Mouse (Mus musculus) intestine, embryonic 16.5 days (tissue): ENCODE data around the gene Cdh13. TPM values are rescaled to one million over a fixed set of nuclear protein-coding genes. Genes with fewer than 3 reads are reported as not detected.
A peak's percentile ranks its signal among the peaks of the same experiment; 100 is the strongest.

Source experiments
- ATAC-seq: fragments of 200-750 bp; cut with Nextera tagmentation; 2 replicates; pipeline ENCODE4 v1.8.0; 2017; ENCODE audit warnings: moderate TSS enrichment, moderate library complexity
- H3K27ac ChIP-seq: fragments of 300-500 bp; sonication (generic); 2 replicates; pipeline ENCODE4 v1.5.1; 2014; ENCODE audit warnings: mild to moderate bottlenecking, low read length
- H3K27me3 ChIP-seq: fragments of 300-500 bp; sonication (generic); replicated peaks from 2 replicates; pipeline ENCODE4 v1.6.1; 2014; ENCODE audit warnings: low read length, control low read depth, mixed read lengths; ENCODE audit not compliant: control insufficient read depth, insufficient read depth
- H3K36me3 ChIP-seq: fragments of 300-500 bp; sonication (generic); 2 replicates; pipeline ENCODE4 v1.6.1; 2014; ENCODE audit warnings: low read length, control low read depth; ENCODE audit not compliant: control insufficient read depth, insufficient read depth
- H3K4me1 ChIP-seq: fragments of 300-500 bp; sonication (generic); 2 replicates; pipeline ENCODE4 v1.6.1; 2014; ENCODE audit warnings: low read length, control low read depth, mixed read lengths; ENCODE audit not compliant: control insufficient read depth, insufficient read depth
- H3K4me2 ChIP-seq: fragments of 300-500 bp; sonication (generic); 2 replicates; pipeline ENCODE4 v1.6.1; 2014; ENCODE audit warnings: low read depth, low read length, control low read depth
- H3K4me3 ChIP-seq: fragments of 300-500 bp; sonication (generic); 2 replicates; pipeline ENCODE4 v1.5.1; 2014; ENCODE audit warnings: mild to moderate bottlenecking, low read length
- H3K9ac ChIP-seq: fragments of 300-500 bp; sonication (generic); 2 replicates; pipeline ENCODE4 v1.6.1; 2014; ENCODE audit warnings: low read depth, low read length
- H3K9me3 ChIP-seq: fragments of 300-500 bp; sonication (generic); 2 replicates; pipeline ENCODE4 v1.6.1; 2016; ENCODE audit warnings: low read length, control low read depth; ENCODE audit not compliant: control insufficient read depth
- WGBS: fragments of 180-500 bp; shearing (Covaris S2); extraction: QIAGEN DNeasy Blood & Tissue Kit; methylation state at CpG from one replicate; pipeline ENCODE4 v1.1.7; 2014; 5-methylcytosine and 5-hydroxymethylcytosine counted together
- polyA plus RNA-seq: library from polyadenylated mRNA; unstranded; fragments of >200 nt; fragmentation: Nextera tagmentation; extraction: Ambion mirVana; gene quantifications from 2 replicates; pipeline ENCODE4 v1.2.1, GENCODE M21; 2015

The Cdh13 gene
- polyA plus RNA-seq, 1 experiment from 2014 or later, result 6.5 TPM

DNA sequence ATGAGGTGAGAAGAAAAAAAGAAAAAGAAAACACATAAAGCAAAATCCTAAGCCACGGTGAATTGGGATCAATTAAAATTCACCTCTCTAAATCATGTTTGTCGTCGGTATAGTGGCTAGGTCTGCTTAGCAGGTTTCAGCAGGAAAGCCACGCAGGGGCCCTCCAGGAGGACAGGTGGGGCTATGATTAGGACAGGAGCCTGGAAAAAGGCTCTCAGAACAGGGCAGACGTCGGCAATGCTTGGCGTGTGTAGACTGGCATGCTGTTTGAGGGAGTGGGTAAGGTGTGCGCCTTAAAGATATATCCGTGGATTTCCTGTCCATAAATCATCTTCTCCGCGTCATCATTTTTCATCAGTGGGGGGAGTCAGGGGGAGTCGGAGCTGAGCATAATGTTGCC lies 32.9 kb downstream of the Cdh13 start:
- 59% methylated on average over 12 of the region's 12 CpGs for WGBS
- no peak overlapping the region for H3K27ac ChIP-seq
- H3K36me3 ChIP-seq, result no peaks in the 10 kb centered on the region
- H3K9ac ChIP-seq, result no peak overlapping the region
- H3K4me2 ChIP-seq, result no peak overlapping the region
- no peaks in the 10 kb centered on the region for H3K4me1 ChIP-seq
- ATAC-seq, result no peak
- H3K4me3 ChIP-seq, result no peak overlapping the region
- no peaks in the 10 kb centered on the region for H3K9me3 ChIP-seq
- no peaks in the 10 kb centered on the region for H3K27me3 ChIP-seq

DNA sequence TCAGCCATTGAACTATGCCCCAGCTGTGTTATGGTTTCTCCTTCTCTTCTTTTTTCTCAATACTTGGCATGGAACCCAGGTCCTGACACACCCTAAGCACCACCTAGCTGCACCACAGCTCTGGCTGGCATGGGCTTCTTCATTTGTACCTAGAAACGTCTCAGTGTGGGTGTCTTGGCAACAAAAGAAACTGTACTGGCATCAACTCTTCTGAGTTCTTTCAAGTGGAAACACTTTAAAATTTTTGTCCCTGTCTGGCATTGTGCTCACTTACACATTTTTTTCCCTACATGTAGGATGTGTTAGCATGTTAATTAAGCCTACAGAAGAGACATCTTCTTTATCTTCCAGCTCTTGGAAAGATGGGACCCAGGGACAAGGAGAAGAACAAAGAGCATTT lies 37.0 kb downstream of the Cdh13 start:
- Histone ChIP-seq H3K9me3 (peaks cover 3% of the 10 kb centered on the region; the same call in 1 of the 2 replicates), H3K4me2 (no peak overlapping the region), H3K27me3 (no peaks in the 10 kb centered on the region), H3K9ac (no peak overlapping the region), H3K27ac (no peak overlapping the region), H3K4me1 (no peaks in the 10 kb centered on the region), H3K36me3 (no peaks in the 10 kb centered on the region), H3K4me3 (no peak overlapping the region)
- ATAC-seq, result no peak
- 71% methylated on average over 1 of the region's 1 CpGs for WGBS

DNA sequence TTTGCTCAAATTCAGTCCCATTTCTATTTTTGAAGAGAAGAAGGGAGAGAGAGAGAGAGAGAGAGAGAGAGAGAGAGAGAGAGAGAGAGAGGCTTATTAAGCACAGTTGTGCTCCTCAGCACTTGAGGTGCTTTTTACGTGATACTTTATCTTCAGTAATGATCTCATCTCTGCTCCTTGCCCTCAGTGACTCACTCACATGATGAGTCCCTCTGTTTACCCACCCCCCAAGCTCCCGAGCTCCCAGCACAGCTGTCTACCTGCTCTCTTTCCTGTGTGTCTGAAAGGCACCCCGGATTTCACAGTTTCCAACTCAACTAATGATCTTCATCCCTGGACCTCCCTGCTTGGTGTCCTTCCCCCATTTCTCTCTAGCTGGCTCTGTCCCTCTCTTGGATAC lies 39.9 kb downstream of the Cdh13 start:
- H3K4me1 ChIP-seq, result no peaks in the 10 kb centered on the region
- peaks cover 3% of the 10 kb centered on the region; the same call in 1 of the 2 replicates for H3K9me3 ChIP-seq
- H3K36me3 ChIP-seq, result no peaks in the 10 kb centered on the region
- no peak overlapping the region for H3K4me2 ChIP-seq
- H3K4me3 ChIP-seq, result no peak overlapping the region
- ATAC-seq, result peak; percentile 80
- H3K27me3 ChIP-seq, result no peaks in the 10 kb centered on the region
- 38% methylated on average over 3 of the region's 3 CpGs for WGBS
- H3K27ac ChIP-seq, result no peak overlapping the region
- H3K9ac ChIP-seq, result no peak overlapping the region

DNA sequence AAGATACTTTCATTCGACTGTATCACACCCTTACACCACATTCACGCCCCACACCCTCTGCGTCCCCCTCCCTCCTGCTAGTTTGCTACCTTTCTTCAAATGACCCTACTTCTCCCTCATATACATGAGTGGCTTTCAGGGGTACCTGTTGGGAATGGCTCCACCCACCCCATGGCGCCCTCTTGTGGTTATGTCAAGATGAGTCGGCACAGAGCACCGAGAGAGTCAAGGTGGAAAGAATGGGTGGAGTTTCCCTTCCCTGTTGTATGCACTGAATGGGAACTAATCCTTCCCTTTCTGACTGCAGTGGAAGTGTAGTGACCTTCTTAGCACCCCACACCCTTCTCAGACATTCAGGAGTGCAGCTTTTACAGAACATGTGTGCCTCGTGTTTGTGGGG lies 51.4 kb downstream of the Cdh13 start:
- H3K4me1 ChIP-seq, result no peaks in the 10 kb centered on the region
- H3K4me3 ChIP-seq, result no peak overlapping the region
- no peaks in the 10 kb centered on the region for H3K36me3 ChIP-seq
- no peaks in the 10 kb centered on the region for H3K9me3 ChIP-seq
- no peak overlapping the region for H3K27ac ChIP-seq
- no peak for ATAC-seq
- H3K27me3 ChIP-seq, result no peaks in the 10 kb centered on the region
- no peak overlapping the region for H3K4me2 ChIP-seq
- 74% methylated on average over 7 of the region's 7 CpGs for WGBS
- H3K9ac ChIP-seq, result no peak overlapping the region

DNA sequence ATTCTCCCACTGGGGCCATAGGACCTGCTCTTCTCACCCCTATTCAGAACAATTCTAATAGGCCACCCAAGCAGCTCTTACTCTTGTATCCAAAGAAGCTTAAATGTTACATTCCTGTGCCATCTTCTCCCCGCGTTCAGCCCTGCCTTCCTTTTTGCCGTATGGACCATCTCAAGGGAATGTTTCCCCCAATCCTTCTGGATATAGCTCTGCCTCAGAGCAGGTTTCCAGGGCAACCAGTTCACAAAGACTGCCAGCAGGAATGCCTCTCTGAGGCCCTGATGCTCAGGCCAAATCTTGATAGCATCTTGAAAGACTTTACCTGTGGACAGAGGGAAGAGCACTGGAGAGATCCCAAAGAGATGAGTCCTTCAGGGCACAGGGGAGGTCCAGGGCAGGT lies 56.2 kb downstream of the Cdh13 start:
- H3K27me3 ChIP-seq, result no peaks in the 10 kb centered on the region
- ATAC-seq, result no peak
- no peak overlapping the region for H3K9ac ChIP-seq
- H3K4me1 ChIP-seq, result no peaks in the 10 kb centered on the region
- H3K4me3 ChIP-seq, result no peak overlapping the region
- H3K9me3 ChIP-seq, result no peaks in the 10 kb centered on the region
- H3K36me3 ChIP-seq, result no peaks in the 10 kb centered on the region
- 70% methylated on average over 3 of the region's 3 CpGs for WGBS
- H3K27ac ChIP-seq, result no peak overlapping the region
- no peak overlapping the region for H3K4me2 ChIP-seq

DNA sequence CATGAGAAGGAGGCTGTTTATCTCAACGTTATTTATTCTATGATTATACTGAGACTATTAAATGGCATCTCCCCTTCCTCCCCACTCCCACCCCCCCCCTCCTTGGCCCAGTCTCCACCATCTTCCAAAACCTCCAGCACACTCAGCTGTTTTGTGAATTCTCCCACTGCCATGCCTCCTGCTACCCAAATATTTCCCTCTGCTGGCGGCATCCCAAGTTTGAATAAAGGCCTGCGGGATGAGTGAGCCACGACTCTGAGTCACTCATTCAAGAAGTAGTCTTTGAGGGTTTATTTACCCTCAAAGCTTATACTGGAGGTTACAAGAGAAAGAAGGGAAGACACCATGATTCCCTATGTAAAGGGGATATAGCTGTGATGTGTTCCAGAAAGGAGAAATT lies 59.7 kb downstream of the Cdh13 start:
- Histone ChIP-seq H3K27ac (no peak overlapping the region), H3K4me1 (no peaks in the 10 kb centered on the region), H3K4me2 (no peak overlapping the region), H3K4me3 (no peak overlapping the region), H3K36me3 (no peaks in the 10 kb centered on the region), H3K9ac (no peak overlapping the region), H3K9me3 (no peaks in the 10 kb centered on the region), H3K27me3 (no peaks in the 10 kb centered on the region)
- WGBS, result 59% methylated on average over 4 of the region's 4 CpGs
- no peak for ATAC-seq

DNA sequence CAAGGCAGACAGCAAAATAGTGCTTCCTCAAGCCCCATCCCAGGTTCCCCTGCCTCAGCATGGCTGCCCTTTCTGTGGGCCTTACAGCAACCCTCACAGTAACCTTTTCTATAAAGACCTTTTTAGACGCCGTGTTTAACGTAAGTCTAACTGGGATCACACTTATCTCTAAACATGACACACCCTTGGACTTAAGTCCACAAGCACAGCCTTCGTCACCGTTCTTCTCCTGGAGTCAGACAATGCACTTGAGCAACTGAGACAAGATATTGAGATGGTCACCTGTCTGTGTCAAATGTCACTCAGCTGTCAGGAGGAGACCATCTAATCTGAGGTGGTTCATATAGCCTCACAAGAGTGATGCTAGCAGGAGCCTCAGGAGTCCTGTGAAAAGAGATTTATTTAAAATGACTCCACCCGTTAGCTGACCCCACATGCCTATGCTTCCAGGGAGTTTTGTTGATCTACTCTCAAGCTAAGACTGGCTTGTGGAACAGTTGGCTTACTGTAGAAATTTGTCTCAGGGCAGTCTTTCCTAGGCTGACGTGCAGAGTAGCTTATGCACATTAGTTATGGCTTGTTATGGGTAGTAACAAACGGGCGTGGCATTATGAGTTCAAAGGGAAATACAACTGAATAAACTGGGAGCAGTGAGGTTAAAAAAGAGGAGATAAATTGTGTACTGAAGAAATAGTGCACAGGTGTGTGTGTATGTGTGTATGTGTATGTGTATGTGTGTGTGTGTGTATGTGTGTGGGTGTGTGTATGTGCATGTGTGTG lies 65.4 kb downstream of the Cdh13 start:
- Histone ChIP-seq H3K4me3 (no peak overlapping the region), H3K9me3 (no peaks in the 10 kb centered on the region), H3K27ac (no peak overlapping the region), H3K4me2 (no peak overlapping the region), H3K4me1 (no peaks in the 10 kb centered on the region), H3K27me3 (no peaks in the 10 kb centered on the region), H3K36me3 (no peaks in the 10 kb centered on the region), H3K9ac (no peak overlapping the region)
- peak; percentile 83 for ATAC-seq
- 65% methylated on average over 9 of the region's 9 CpGs for WGBS

DNA sequence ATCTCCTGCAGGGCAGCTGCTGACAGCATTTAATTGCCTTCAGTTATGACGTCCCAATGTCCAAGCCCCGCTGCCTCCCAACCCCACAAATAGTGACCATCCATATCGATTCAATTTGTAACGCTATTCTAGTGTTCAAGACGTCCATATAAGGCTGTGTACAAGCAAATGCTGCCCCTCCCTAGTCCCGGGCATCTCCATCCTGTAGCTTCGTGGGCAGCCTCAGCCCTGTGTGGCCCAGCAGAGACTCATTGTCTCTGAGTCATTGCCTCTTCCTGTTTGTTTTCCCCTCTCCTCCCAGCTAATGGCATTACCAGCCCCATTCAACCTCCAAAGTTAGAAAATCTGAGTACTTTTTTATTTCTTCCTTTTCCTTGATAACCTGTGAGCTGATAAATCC lies 66.6 kb downstream of the Cdh13 start:
- Histone ChIP-seq H3K9ac (no peak overlapping the region), H3K4me2 (no peak overlapping the region), H3K4me3 (no peak overlapping the region), H3K36me3 (no peaks in the 10 kb centered on the region), H3K27me3 (no peaks in the 10 kb centered on the region; the same call in 1 of the 2 replicates), H3K27ac (no peak overlapping the region), H3K9me3 (no peaks in the 10 kb centered on the region), H3K4me1 (no peaks in the 10 kb centered on the region)
- no peak for ATAC-seq
- WGBS, result 67% methylated on average over 7 of the region's 7 CpGs

DNA sequence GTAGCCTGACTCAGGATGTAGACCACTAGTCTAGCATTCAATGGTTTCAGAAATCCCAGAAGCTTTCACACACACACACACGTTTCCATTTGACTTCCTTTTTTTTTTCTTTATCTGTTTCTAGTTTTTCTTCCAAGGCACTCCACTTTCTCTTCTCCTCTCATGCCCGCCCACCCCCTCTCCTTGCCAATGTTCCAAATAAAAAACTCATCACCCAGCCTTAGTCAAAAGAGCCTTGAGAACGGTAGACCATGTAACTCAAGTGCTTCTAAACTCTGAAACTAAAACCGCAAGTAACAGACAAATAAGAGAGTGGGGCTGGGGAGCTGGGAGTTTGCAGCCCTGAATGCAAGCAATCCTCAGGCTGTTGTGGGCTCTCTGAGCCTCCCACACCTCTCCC lies 69.5 kb downstream of the Cdh13 start:
- no peak for ATAC-seq
- H3K9me3 ChIP-seq, result no peaks in the 10 kb centered on the region
- no peaks in the 10 kb centered on the region for H3K4me1 ChIP-seq
- no peak overlapping the region for H3K4me2 ChIP-seq
- WGBS, result 85% methylated on average over 4 of the region's 4 CpGs
- no peak overlapping the region for H3K9ac ChIP-seq
- H3K27ac ChIP-seq, result no peak overlapping the region
- H3K4me3 ChIP-seq, result no peak overlapping the region
- H3K27me3 ChIP-seq, result no peaks in the 10 kb centered on the region; the same call in 1 of the 2 replicates
- no peaks in the 10 kb centered on the region for H3K36me3 ChIP-seq

DNA sequence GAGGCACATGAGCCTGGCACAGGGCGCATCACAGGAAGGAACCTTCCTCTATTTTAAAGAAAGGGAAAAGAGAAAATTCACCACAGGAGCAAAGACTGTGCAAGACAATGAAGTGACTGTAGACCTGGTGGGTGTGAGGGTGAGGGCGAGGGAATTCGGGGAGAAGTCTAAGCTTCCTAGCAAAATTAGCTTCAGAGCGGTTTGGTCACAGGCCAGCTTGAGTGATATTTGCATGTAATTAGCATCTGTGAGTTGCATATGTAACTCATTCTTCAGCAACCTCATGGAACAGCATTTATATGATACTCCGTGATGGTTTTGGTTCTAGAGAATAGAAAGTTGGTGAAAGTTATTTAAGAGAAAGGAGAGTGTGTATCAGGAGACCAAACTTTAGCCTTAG lies 73.5 kb downstream of the Cdh13 start:
- Histone ChIP-seq H3K27me3 (no peaks in the 10 kb centered on the region; the same call in 1 of the 2 replicates), H3K9me3 (no peaks in the 10 kb centered on the region), H3K4me1 (no peaks in the 10 kb centered on the region), H3K36me3 (no peaks in the 10 kb centered on the region), H3K4me3 (no peak overlapping the region), H3K27ac (no peak overlapping the region), H3K9ac (no peak overlapping the region), H3K4me2 (no peak overlapping the region)
- ATAC-seq, result no peak
- WGBS, result 91% methylated on average over 5 of the region's 5 CpGs
